Mouse (Mus musculus) layer of hippocampus, postnatal 25 days (tissue): ENCODE measurements around the gene Copz1. TPM values are rescaled to one million over a fixed set of nuclear protein-coding genes. Genes with fewer than 3 reads are reported as not detected.

ENCODE experiments used
- DNase-seq, 2 experiments: peaks; one replicate each; pipeline ENCODE4 v3.0.0; 2022; ENCODE audit warnings: mixed read lengths in 2 of 2, low spot score in 1 of 2; ENCODE audit errors: extremely low spot score in 1 of 2
- microRNA-seq, 2 experiments: library from miRNA; unstranded; fragments of <30 nt; microRNA quantifications; one replicate each; pipeline ENCODE4 v1.2.0; 2021
- total RNA-seq, 2 experiments: library from RNA; stranded (reverse); gene quantifications; 2 replicates each; pipeline ENCODE4 v1.2.3; 2021

Copz1 gene
- total RNA-seq, 2 experiments from 2014 or later: 101 to 105 TPM

GRCm38 (mm10) chr15:103333738-103334137, 61.2 kb downstream of the Copz1 start:
- DNase-seq: no peak

DNA sequence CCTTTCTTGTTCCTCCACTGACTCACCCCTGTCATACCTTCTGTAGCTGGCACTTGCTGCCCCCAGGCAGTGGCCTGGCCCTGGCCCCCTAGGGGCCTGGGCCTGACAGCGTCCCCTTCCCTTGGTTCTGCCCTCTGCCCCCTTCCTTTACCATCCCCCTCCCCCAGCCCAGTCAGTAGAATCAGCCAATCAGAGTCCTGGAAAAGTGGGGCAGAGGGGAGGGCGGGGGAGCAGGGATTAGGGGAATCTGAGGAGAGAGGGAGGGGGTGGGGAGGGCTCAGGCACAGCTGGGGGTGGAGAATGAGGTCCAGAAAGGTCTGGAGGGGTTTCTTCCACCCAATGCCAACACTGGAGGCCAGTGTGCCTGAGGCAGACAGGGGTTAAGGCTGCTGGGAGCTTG, 61.7 kb downstream of the Copz1 start:
- DNase-seq: no peak

DNA sequence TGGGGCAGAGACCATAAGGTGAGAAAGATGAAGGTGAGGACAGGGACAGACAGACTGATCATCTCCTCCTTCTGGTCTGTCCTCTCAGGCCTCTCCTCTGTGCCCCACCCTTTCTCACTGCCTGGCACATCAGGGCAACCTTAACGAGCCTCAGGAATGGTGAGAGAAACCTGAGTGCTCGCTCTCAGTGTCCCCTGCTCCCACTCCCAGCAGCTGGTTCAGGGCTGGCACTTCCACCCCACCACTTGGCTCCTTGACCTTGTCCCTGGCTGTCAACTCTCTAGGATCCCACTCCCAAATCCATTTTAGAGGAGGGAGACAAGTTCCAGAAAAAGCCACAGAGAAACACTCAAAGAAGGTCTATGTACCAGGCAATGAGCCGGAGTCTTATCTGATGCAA, 62.5 kb downstream of the Copz1 start:
- no peak for DNase-seq

- no peak for DNase-seq
Measured at GRCm38 (mm10) chr15:103335488-103336235, 63.1 kb downstream of the Copz1 start.

DNA sequence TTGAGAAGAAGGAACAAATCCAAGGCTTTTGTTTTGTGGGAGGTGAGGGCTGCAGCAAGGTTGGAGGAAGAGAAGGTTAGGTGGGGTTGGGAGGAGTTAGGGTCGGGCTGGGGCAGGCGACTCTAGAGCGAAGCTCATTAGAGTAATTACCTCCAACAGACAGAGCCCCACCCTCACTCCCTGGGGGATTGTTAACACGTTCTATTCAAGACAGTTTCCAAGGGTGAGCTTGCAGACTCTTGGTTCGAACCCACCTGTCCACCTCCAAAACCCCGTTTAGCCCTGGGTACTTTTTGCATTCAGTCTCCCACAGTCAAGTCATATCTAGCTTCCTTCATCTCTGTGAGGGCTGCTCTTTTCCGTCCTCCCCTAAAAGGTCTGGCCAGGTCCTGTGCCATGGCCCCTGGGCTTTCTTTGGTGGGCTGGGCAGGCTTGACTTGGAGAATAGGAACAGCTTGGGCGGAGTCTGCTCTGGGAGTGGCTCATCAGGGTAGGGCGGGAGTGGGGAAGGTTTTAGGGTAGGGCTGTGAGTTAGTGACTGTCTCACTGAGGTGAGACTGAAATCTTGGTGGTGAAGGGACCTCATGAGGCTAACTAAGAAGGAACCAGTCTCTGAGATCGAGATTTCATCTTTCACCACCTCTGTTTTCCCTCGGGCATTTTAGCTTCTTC, 64.6 kb downstream of the Copz1 start:
- DNase-seq: no peak

DNA sequence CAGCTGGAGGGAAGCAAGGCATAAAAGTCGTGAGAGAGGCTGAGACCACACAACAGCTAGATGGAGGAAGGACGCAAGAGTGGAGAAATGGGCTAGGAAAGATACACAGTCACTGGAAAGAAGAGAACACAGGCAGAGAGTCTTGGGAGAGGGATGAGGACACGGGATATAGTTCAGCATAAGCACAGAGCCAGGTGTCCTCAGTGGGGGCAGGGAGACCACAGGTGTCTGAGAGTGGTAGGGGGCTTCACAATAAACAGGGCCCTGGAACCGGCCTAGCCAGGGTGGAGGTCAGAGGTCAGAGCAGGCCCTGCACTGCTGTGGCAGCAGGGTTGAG, 66.3 kb downstream of the Copz1 start:
- DNase-seq: no peak

DNA sequence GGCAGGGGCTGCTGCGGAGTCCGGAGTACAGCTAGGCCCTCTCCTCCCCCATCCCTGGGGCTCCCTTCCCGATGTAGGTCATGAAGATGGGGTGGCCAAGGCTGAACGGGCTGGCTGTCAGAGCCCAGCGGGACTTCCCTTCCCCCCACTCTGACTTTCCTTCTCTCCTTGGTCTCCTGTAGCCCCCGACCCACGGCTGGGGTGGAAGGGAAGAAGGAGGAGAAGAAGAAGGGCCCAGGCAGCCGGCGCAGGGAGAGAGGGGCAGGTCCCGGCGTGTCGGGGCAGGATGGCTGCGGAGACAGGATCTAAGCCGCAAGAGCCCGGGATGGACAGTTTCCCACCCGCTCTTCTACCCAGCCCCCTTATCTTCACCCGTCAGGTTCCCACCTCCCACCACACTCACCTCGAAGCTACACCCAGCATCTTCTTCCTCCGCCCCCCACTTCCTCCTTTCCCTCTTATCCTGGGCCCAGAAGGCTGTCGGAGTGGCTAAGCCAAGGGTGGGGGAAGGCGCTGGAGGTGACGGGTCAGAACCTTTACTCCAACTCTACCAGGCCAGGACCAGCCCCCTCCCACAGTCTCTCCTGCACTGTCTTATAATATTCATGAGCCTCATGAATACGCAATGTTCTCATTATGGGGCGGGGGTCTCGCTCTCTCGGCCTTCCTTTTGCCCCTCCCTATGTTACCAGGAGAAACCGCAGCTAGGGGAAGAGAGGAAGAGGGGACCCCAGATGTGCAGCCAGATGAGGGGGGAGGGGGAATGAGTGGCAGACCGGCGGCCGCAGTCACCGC, 66.8 kb downstream of the Copz1 start:
- DNase-seq: no peak

DNA sequence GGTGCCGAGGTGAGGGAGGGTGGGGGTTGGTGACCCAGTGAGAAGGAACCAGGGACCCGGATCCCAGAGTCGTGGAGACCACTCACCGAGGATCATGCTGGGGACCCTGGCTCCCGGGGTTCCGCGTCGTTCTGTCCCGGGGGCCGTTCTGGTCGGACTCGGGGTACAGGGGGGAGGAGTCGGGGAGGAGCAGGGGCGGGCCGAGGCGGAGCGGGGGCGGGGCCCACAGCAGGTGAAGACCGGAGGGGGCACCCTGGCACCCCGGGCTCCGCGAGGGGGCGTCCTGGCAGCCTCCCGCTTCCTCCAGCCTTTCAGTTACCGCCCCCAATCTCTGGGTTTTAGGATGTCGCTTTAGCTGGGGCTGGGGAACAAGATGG, 67.4 kb downstream of the Copz1 start, which contains the start of gene Zfp385a:
Gene Zfp385a, minus strand, starts transcription at position 133 of the 377 bp plus-strand sequence.
- DNase-seq: peak; percentile 60 to 65

GRCm38 (mm10) chr15:103340786-103341185, 68.3 kb downstream of the Copz1 start:
- no peak for DNase-seq

GRCm38 (mm10) chr15:103341547-103341946, 69.0 kb downstream of the Copz1 start:
- no peak for DNase-seq

DNA sequence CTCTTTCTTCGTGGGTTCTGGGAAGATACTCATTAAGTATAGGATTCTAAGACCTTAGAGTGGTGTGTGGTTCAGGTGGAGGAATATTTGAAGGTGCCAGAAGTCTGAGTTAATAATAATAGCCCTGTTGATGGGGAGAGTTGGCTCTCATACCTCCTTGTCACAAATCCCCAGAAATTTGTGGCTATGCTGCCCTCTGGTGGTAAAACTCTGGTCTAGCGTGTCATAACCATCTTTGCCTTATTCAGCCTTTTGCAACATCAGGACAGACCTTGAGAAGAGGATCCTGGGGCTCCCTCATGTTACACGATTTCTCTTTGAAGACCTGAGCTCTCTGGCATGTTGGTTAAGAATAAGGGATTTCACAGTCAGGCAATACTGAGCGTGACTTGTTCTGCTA, 69.9 kb downstream of the Copz1 start:
- peak; percentile 67 to 72 for DNase-seq

GRCm38 (mm10) chr15:103343008-103343407, 70.5 kb downstream of the Copz1 start:
- no peak for DNase-seq

DNA sequence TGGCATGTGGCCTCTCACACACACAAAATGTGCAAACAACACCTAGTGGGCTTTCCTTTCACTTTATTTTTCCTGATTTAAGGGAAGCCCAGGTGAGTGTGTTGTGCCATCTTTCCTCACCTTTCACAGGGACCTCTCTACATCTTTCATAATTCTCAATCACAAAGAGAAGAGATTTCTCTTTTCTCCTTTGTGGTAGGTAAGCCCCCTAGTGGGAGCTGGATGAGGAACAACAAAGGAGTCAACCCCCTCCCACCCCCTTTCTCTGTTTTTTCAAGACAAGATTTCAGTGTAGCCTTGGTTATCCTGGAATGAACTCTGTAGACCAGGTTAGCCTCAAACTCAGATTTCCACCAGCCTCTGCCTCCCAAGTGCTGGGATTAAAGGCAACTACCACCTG, 71.0 kb downstream of the Copz1 start:
- DNase-seq: no peak

DNA sequence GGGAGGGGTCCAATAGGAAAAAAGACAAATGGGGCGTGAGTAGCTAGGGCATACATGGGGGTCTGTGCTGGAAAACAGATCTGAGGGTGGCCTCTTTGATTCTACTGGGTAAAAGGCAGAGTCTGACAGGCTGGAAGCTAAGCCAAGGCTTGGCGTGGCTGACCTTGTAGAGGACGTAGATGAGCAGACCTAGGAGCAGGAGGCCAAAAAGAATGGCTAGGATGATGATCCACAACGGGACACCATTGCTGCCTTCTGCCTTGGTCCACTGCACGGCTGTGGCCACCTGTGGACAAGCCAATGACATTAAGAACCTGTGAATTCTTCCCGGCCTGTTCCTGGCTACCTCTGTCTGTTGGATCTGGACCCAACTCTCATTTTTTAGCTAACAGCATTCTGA, 73.3 kb downstream of the Copz1 start:
- no peak for DNase-seq

- DNase-seq: peak in 1 of 2 experiments; percentile 70
Measured at GRCm38 (mm10) chr15:103347275-103347684, 74.8 kb downstream of the Copz1 start.

Small RNAs within 50 kb of the gene (microRNA-seq; reads per million reads assigned to microRNA genes)
- gene Mir148b: 77.4 to 109 reads per million in 2 experiments

Other genes starting within 250 kb of the Copz1 start
- gene Smug1, start 105.6 kb upstream of the Copz1 start, total RNA-seq: 10 to 100 TPM; 17.4 to 20.2 TPM
- 100 to 1,000 TPM; 180 to 183 TPM for gene Cbx5, start 32.9 kb upstream of the Copz1 start, total RNA-seq
- 100 to 1,000 TPM; 253 to 258 TPM for gene Hnrnpa1, start 32.3 kb upstream of the Copz1 start, total RNA-seq
- not detected for gene Nfe2, start 14.3 kb upstream of the Copz1 start, total RNA-seq
- 1 to 10 TPM in 1 of 2 experiments, under 1 TPM in 1; 0.66 to 1.1 TPM for gene Gpr84, start 37.9 kb downstream of the Copz1 start, total RNA-seq
- gene Zfp385a, start 67.4 kb downstream of the Copz1 start, total RNA-seq: 10 to 100 TPM; 40.7 to 45.0 TPM
- 1 to 10 TPM; 1.4 to 2.4 TPM for gene Itga5, start 94.0 kb downstream of the Copz1 start, total RNA-seq
- not detected for gene Gtsf1, start 157.8 kb downstream of the Copz1 start, total RNA-seq
- not detected for gene Gtsf2, start 175.8 kb downstream of the Copz1 start, total RNA-seq
- 1 to 10 TPM; 7.9 to 8.2 TPM for gene Nckap1l, start 181.1 kb downstream of the Copz1 start, total RNA-seq
- 10 to 100 TPM; 89.8 to 96.1 TPM for gene Pde1b, start 230.3 kb downstream of the Copz1 start, total RNA-seq